Mouse (Mus musculus): ENCODE results near the gene Cobl.

Gene Cobl

DNA sequence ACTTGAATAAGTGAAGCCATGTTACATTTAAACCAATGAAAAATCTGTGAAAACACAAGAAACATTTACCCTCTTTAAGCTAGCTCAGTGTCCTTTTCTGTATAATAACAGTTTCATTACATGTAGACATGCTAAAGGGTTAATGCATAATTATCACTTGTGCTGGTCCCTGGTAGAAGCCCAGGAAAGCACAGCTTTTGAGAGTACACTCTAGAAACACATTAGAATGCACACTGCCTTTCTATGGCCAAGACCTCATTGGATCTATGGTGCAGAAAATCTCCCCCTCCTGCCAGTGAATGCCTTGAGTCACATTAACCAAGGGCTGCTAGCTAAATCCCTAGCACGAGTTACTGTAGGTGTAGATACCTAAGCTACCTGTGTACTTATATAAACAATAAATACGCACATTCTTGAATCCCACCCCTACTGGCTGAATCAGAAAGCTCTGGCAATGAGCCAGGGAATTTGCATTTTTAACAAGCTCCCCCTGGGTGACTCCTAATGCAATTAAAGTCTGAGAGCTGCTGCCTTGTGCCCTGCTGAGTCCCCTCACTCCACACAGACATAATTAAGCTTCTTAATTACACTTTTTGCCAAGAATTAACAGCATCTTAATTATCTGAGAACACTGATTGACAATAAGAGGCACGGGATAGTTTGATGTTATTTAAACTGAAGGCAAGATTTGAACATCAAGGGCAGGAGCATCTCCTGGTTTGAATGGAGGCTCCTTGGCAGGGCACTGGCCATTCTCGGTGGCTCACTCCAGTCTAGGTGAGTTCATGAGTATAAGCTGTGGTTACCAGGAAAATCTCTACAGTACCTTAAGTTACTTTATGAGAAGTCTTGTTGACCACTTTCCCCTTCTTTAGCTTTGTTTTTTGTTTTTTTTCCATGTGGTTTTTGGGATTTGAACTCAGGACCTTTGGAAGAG is 244.9 kb downstream of the Cobl start:
- DNase-seq (ENCODE audit: low read depth): no peak

DNA sequence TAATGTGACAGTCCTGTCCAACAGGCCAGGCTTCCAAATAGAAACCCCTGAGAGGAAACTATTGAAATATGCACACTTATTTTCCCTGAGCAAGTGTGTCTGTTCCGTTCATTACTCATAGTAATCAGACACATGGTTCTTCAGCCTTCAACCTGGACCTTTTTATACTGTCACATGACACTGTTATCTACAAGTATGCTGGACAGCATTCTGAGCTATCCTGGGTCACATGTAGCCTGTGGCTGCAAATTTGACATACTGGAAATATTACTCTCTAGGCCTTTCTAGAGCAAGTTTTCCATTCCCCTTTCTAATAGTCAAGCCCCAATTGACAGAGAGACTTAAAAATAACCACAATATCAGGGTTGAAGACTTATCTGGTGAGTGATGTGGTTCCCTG is 247.9 kb downstream of the Cobl start:
- no peak for DNase-seq (ENCODE audit: low read depth)

DNA sequence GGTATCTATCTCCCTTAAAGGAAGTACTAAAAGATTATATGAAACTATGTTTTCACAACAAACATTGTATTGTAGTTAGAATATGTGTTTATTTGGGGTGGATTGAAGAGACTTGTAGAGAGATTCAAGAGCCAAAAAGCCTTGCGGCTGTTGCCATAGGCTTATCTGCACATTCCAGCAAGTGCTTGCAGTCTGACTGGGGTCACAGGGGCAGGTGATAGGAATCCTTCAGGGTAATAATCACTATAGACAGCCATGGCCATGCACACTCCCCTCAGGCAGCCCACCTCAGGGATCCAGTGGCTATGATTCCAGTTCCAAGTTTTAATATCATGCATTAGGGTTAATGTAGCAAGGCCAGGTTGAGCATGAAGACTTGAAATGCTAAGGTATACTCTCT is 249.2 kb downstream of the Cobl start:
- DNase-seq (ENCODE audit: low read depth): no peak

DNA sequence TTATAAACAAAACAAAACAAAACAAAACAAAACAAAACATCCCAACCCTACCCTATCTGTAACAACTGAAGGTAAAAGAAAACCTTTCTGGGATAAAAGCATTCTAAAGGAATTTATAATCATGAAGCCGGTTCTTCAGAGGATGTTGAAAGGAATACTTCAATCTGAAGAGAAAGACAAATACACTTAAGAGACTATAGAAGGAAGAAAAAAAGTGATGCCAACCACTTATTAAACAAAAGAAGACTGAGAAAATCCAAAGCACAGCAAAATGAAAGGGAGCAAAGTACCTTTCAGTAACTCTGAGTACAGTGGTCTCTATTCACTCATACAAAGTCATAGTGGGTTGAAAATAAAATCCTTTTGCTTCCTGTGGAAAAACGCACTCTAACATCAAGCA is 256.2 kb downstream of the Cobl start:
- DNase-seq (ENCODE audit: low read depth): no peak

DNA sequence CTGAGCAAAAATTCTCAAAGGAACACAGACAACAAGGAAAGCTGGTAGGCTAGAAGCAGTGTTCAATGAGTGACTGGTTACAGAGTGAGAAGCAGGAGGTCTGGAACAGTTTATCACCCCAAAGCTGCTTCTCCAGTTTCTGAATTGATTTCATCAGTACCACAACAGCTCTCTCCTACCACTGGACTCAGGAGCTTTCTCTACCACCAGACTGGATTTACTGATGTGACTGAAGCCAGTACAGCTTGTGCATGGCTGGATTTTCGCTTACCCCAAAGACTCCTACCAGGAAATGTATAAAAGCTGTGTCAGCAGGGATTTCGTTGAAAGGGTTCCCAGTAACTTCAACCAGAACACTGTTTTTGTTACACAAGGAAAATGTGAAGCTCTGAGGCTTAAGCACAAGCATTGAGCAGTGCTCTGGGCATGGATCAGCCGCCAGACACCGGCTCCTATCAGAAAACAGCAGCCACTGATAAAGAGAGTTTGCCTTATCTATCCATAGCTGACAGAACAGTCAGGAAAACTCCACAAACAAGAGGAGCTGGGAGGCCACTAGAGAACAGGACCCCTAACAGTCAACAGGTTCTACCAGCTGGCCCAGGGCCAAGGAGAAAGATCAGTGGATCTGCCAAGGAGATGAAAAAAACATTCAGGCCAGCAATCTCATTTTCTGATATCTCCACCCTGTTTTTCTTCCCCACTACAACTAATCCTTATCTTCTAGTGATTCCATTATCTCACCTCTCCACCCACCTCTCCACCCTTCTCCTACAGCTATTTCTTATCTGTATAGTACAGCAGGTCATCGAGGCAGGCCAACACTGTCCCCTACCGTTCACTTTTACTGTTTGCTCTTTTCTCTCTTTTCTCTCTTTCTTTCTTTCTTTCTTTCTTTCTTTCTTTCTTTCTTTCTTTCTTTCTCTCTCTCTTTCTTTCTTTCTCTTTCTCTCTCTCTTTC is 259.3 kb downstream of the Cobl start:
- no peak for DNase-seq (ENCODE audit: low read depth)

DNA sequence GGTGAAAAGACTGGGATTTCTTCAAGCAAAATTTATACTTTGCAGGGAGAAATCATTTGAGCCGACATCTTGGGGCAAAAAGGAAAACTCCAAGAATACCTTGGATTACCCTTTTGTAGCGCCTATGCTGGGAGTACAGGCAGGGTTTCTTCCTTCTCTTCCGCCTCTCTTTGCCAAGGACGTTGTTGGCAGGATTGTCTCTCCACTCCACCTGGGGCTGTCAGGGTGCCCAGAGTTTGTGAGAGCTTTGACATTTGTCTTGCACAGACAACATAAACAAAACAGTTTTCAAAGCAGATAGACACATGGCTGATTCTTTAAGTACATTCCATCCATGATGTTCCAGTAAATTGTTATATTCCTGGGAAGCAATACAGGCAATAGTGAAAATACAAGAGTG is 265.3 kb downstream of the Cobl start:
- DNase-seq (ENCODE audit: low read depth): no peak

DNA sequence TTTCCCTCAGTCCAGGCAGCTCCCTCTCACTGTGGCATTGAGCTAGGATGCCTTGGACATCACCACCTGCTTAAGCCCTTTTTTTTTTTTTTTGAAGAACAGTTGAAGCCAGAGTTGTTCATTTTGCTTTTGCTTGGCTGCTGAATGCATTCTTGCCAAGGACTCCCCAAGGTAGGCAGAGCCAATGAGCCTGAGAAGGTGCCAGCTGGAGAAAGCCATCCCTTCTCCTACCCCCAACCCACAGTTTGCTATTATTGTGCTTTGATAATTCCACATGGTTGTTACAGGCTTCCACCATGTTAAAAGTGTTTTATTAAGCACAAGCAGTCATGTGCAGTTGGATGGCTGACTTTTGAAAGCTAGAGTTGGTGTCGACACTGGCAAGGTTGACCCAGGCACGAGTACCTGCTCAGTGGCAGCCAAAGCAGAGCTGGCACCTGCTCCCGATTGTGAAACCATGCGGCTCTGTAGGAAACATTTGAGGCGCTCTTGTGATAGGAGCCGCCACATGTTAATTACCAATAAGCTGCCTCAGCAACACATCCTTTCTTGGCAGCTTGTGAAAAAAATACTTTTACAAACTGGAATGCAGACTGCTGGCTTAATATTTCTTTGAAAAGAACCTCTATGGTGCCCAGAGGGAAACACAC is 265.9 kb downstream of the Cobl start:
- DNase-seq (ENCODE audit: low read depth): no peak

DNA sequence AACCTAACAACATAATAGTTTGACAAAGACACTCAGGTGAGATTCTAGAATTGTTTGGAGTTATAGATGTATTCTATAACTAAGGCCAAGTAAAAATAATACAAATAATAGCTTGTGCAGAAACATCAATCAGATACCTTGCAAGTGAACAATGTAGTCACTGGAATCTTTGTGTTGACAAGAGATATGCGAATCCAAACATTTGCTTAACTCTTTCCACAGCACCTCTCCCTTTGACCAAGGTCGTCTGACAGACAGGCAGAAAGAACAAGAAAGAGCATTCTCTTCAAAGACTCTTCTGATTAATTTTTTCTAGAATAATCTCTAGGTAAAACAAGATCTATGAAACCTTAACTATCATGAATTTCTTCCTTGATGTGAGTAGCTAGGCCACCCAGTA is 266.7 kb downstream of the Cobl start:
- DNase-seq (ENCODE audit: low read depth): no peak

DNA sequence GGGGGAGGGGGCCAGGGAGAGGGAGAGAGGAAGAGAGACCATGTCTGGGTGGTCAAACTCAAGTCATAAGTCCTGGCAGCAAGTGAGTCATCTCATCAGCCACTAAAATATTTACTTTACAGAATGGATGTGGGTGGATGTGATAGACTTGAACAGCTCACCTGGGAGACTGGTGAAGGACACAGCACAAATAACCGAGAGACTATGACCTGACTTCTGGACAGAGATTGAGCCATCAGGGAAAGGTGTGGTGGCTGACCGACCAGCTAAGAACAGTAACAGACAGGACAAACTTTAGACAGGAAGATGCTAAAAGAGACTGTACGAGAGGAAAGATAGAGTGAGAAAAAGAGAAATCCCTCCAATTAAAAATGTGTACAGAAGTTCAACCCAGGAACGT is 267.2 kb downstream of the Cobl start:
- DNase-seq (ENCODE audit: low read depth): no peak

DNA sequence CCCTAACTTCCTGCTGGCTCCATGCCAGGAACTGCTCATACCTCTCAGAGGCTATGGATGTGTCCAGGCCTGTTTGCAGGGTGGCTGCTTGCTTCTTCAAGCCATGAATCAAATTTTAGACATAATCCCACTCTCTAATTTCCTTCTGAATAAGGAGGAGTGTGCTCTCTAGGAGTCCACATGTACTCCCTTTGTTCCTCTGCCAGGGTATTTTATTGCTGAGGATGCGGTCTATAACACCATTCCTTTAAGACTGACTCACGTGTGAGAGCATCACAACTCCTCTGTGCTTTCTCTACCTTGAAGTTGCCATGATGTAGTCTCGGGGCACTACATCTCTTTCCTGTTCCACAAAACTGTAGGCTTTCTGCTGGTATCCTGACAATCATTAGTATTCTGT is 269.4 kb downstream of the Cobl start:
- no peak for DNase-seq (ENCODE audit: low read depth)

DNA sequence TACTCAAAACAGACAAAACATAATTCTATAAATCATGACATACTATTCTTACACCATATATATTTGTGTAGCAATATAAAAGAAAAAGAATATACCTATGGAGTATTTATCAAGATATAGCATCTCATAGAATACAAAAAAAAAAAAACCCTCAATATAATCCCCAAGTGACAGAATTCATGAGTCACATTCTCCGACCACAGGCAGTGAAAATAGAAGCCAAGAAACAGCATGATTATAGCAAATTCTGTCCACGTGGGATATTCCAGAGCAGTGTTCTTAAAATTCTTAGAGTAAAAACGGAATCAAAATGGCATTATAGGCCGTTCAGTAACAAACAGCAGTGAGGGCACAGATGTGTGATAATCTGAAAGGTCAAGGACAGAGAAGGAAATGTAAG is 271.4 kb downstream of the Cobl start:
- peak; percentile 27 for DNase-seq (ENCODE audit: low read depth)

DNA sequence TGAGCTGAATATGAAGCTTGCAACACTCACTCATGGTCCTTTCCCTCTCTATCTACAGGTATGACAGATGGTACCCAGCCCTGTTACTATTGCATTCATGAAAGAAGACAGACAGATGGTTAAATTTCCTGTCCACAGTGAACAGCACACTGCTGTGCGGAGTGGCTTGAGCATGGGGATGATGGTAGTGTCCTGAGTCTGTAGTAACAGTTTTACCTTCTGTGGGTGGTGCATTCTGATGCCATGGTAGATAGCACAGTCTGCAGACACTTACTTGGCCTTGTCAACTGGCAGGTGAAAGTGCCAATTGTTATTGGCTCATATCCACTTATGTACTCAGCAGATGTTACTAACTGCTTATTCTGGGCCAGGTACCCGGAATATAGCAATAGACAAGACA is 273.4 kb downstream of the Cobl start:
- DNase-seq (ENCODE audit: low read depth): no peak

DNA sequence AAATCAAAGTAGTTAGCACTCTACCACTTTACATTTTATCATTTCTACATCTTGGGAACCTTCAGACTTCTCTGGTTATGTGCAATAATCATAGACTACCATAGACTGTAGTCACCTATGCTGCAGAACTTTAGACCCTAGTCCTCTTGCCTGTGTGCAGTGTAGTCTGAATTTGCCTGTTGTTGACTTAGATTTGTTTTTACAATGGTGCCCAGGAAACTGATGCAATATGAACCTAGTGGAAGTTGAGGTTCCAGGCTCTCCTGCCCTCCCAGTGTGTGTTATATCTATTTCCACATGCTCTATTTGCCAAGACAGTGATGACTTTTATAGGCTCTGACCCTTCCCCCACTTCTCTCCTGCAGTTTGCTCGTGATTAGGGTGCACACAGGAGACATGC is 274.3 kb downstream of the Cobl start:
- no peak for DNase-seq (ENCODE audit: low read depth)

Data from 416B (cell line).